Mouse (Mus musculus) stomach, postnatal 0 days (tissue): ENCODE results near the gene Nacc1.

Source experiments
- CTCF ChIP-seq: IDR thresholded peaks from 2 replicates; pipeline ENCODE4 v1.5.1; 2016; ENCODE audit warnings: antibody characterized with exemption, low read depth, mild to moderate bottlenecking, moderate library complexity
- EP300 ChIP-seq: optimal IDR thresholded peaks from 2 replicates; pipeline ENCODE3; 2016; ENCODE audit warnings: antibody characterized with exemption

DNA sequence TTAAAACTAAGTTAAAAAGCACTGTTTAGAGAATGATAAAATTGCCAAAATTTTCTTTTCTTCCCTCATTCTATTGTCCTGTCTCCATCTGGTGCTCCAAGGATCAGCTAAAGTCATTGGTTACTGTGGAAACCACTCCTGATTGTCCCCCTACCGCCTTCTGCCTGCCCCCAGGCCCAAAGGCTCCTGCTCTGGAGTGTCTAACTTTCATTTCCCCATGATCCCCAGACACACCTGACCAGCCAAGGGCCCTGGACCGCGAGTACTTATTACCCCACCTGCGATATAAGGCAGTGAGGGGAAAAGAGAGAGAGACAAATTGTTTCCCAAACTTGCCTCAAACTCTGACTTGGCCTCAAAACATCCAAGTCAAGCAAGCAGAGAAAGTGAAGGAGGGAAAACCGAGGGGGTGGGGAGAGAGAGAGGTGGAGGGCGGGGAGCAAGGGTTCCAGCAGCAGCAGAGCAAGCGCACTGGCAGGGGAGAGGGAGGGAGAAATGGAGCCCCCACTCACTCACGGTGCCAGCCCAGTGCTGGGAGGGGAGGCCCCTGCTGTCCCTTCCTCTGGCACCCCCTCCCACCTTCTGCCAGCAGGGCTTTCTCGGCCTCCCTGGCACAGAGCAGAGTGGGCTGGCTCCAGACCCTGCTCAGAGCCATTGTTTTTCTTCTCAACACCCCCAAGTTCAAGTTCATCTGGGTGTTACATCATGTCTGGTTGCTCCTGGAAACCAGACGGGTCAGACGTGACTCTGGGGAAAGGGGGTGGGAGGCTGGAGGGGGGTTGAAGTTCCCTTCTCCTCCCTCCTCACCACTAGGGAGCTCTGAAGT is 24.5 kb upstream of the Nacc1 start:
- TF ChIP-seq CTCF (peak; percentile 55; the same call in 1 of the 2 replicates), EP300 (no peak)
